Mouse (Mus musculus): ENCODE measurements around the gene Rnf224. TPM values are rescaled to one million over a fixed set of nuclear protein-coding genes. Genes with fewer than 3 reads are reported as not detected.

The Rnf224 gene
- total and polyA plus RNA-seq, 3 experiments, result not detected

- H3K4me3 ChIP-seq (replicated peaks in 1 of 3; ENCODE audit: low read depth in 2 of 3, low read length in 2 of 3, poor library complexity in 1 of 3), result no peak overlapping the region
- H3K27me3 ChIP-seq (replicated peaks), result peaks cover 61% of the 10 kb centered on the region
- H3K4me1 ChIP-seq (ENCODE audit: control insufficient read depth in 1 of 2, insufficient read depth in 2 of 2), result peaks cover 19 to 43% of the 10 kb centered on the region in 2 experiments
- no peaks in the 10 kb centered on the region for H3K36me3 ChIP-seq (replicated peaks in 1 of 2; ENCODE audit: control insufficient read depth in 1 of 2, insufficient read depth in 1 of 2, low read length in 1 of 2)
- dilution Hi-C loops (cut with MboI; ENCODE audit: extremely low pct_ligation_motif_present, extremely low pct_unique_long_range_greater_than_20kb, low sequenced_read_pairs), result no loop called here
- in situ Hi-C loops (cut with MboI; ENCODE audit: low pct_ligation_motif_present, low pct_unique_long_range_greater_than_20kb, low sequenced_read_pairs), result no loop called here
- no peak overlapping the region for H3K9ac ChIP-seq (ENCODE audit: insufficient read depth, low read depth)
- H3K9me3 ChIP-seq (replicated peaks; ENCODE audit: low read length), result peaks cover 11% of the 10 kb centered on the region
- no peak for TF ChIP-seq ELF1 (IDR thresholded peaks at IDR 0.05; ENCODE audit: low read depth, low read length)
- no peak for TF ChIP-seq SMC3 (IDR thresholded peaks at IDR 0.05; ENCODE audit: low read depth, low read length)
- no peak for TF ChIP-seq NELFE (IDR thresholded peaks at IDR 0.05; ENCODE audit: low read depth, low read length)
- TF ChIP-seq MAFK (IDR thresholded peaks at IDR 0.05; ENCODE audit: insufficient replicate concordance, low read length), result no peak
- TF ChIP-seq IRF4 (IDR thresholded peaks at IDR 0.05; ENCODE audit: low read depth, low read length), result no peak
- no peak for TF ChIP-seq ETS1 (conservative IDR thresholded peaks at IDR 0.05; ENCODE audit: low read depth, low read length)
- no peak for TF ChIP-seq E2F4 (IDR thresholded peaks at IDR 0.05; ENCODE audit: insufficient replicate concordance, low read depth, low read length)
- no peak for TF ChIP-seq PAX5 (IDR thresholded peaks at IDR 0.05; ENCODE audit: low read length)
- no peak for TF ChIP-seq NRF1 (IDR thresholded peaks at IDR 0.05; ENCODE audit: low read depth, low read length)
- H3K4me2 ChIP-seq (ENCODE audit: insufficient read depth, low read depth, poor library complexity, severe bottlenecking), result no peak overlapping the region
- no peak overlapping the region for H3K27ac ChIP-seq (ENCODE audit: insufficient read depth, low read depth)
- H3K79me2 ChIP-seq (replicated peaks; ENCODE audit: control insufficient read depth, extremely low read depth, insufficient read depth, poor library complexity, severe bottlenecking), result no peaks in the 10 kb centered on the region
- no peak for DNase-seq (ENCODE audit: extremely low read depth)
These were observed 52.1 kb downstream of the Rnf224 start for GRCm38 (mm10) chr2:25184496-25184895.

Other genes starting within 250 kb of the Rnf224 start
Only the 20 nearest of the 31 such genes appear.
- 3.1 TPM in 2 replicates for gene Nrarp, start 56.0 kb downstream of the Rnf224 start, total RNA-seq (2012; rRNA removed)
- gene Nrarp, start 56.0 kb downstream of the Rnf224 start, total RNA-seq (2014; rRNA removed), result 0.24 and 0.35 TPM in 2 replicates
- 0.14 and 0.20 TPM in 2 replicates for gene Nrarp, start 56.0 kb downstream of the Rnf224 start, polyA plus RNA-seq (2012; ENCODE audit: insufficient read length, low read depth)
- gene Tor4a, start 39.9 kb downstream of the Rnf224 start, total RNA-seq (2012; rRNA removed), result 17.5 and 20.4 TPM in 2 replicates
- gene Tor4a, start 39.9 kb downstream of the Rnf224 start, total RNA-seq (2014; rRNA removed), result 12.6 and 13.1 TPM in 2 replicates
- 15.3 TPM in 2 replicates for gene Tor4a, start 39.9 kb downstream of the Rnf224 start, polyA plus RNA-seq (2012; ENCODE audit: insufficient read length, low read depth)
- gene Nelfb, start 25.3 kb downstream of the Rnf224 start, total RNA-seq (2012; rRNA removed), result 57.0 and 58.7 TPM in 2 replicates
- 42.0 and 53.6 TPM in 2 replicates for gene Nelfb, start 25.3 kb downstream of the Rnf224 start, total RNA-seq (2014; rRNA removed)
- 52.5 and 58.0 TPM in 2 replicates for gene Nelfb, start 25.3 kb downstream of the Rnf224 start, polyA plus RNA-seq (2012; ENCODE audit: insufficient read length, low read depth)
- not detected in 2 replicates for gene Stpg3, start 22.1 kb downstream of the Rnf224 start, total RNA-seq (2012; rRNA removed)
- not detected in 2 replicates for gene Stpg3, start 22.1 kb downstream of the Rnf224 start, total RNA-seq (2014; rRNA removed)
- not detected in 2 replicates for gene Stpg3, start 22.1 kb downstream of the Rnf224 start, polyA plus RNA-seq (2012; ENCODE audit: insufficient read length, low read depth)
- gene Fam166a, start 18.0 kb downstream of the Rnf224 start, total RNA-seq (2012; rRNA removed), result 0.38 and 0.42 TPM in 2 replicates
- gene Fam166a, start 18.0 kb downstream of the Rnf224 start, total RNA-seq (2014; rRNA removed), result not detected in 2 replicates
- gene Fam166a, start 18.0 kb downstream of the Rnf224 start, polyA plus RNA-seq (2012; ENCODE audit: insufficient read length, low read depth), result 23.4 and 35.0 TPM in 2 replicates
- gene Tubb4b, start 12.1 kb downstream of the Rnf224 start, total RNA-seq (2012; rRNA removed), result 356 and 564 TPM in 2 replicates
- 592 and 605 TPM in 2 replicates for gene Tubb4b, start 12.1 kb downstream of the Rnf224 start, total RNA-seq (2014; rRNA removed)
- 490 and 520 TPM in 2 replicates for gene Tubb4b, start 12.1 kb downstream of the Rnf224 start, polyA plus RNA-seq (2012; ENCODE audit: insufficient read length, low read depth)
- gene Slc34a3, start 2.4 kb downstream of the Rnf224 start, total RNA-seq (2012; rRNA removed), result not detected in 2 replicates
- not detected in 2 replicates for gene Slc34a3, start 2.4 kb downstream of the Rnf224 start, total RNA-seq (2014; rRNA removed)
- gene Slc34a3, start 2.4 kb downstream of the Rnf224 start, polyA plus RNA-seq (2012; ENCODE audit: insufficient read length, low read depth), result not detected in 2 replicates
- 0.92 and 1.7 TPM in 2 replicates for gene Rnf208, start 5.5 kb upstream of the Rnf224 start, total RNA-seq (2012; rRNA removed)
- 0.24 and 0.34 TPM in 2 replicates for gene Rnf208, start 5.5 kb upstream of the Rnf224 start, total RNA-seq (2014; rRNA removed)
- gene Rnf208, start 5.5 kb upstream of the Rnf224 start, polyA plus RNA-seq (2012; ENCODE audit: insufficient read length, low read depth), result 0.78 and 1.4 TPM in 2 replicates
- gene Cysrt1, start 5.7 kb upstream of the Rnf224 start, total RNA-seq (2012; rRNA removed), result not detected in 2 replicates
- gene Cysrt1, start 5.7 kb upstream of the Rnf224 start, total RNA-seq (2014; rRNA removed), result not detected in 2 replicates
- not detected in 2 replicates for gene Cysrt1, start 5.7 kb upstream of the Rnf224 start, polyA plus RNA-seq (2012; ENCODE audit: insufficient read length, low read depth)
- 8.9 and 9.5 TPM in 2 replicates for gene AL732309.1, start 10.1 kb upstream of the Rnf224 start, total RNA-seq (2012; rRNA removed)
- gene AL732309.1, start 10.1 kb upstream of the Rnf224 start, total RNA-seq (2014; rRNA removed), result 6.7 and 9.6 TPM in 2 replicates
- gene AL732309.1, start 10.1 kb upstream of the Rnf224 start, polyA plus RNA-seq (2012; ENCODE audit: insufficient read length, low read depth), result 3.5 and 4.5 TPM in 2 replicates
- gene Tmem203, start 18.7 kb upstream of the Rnf224 start, total RNA-seq (2012; rRNA removed), result 22.7 and 28.3 TPM in 2 replicates
- gene Tmem203, start 18.7 kb upstream of the Rnf224 start, total RNA-seq (2014; rRNA removed), result 18.4 and 21.2 TPM in 2 replicates
- gene Tmem203, start 18.7 kb upstream of the Rnf224 start, polyA plus RNA-seq (2012; ENCODE audit: insufficient read length, low read depth), result 14.5 and 21.5 TPM in 2 replicates
- gene Tprn, start 25.8 kb upstream of the Rnf224 start, total RNA-seq (2012; rRNA removed), result 13.1 and 14.3 TPM in 2 replicates
- 7.0 and 8.2 TPM in 2 replicates for gene Tprn, start 25.8 kb upstream of the Rnf224 start, total RNA-seq (2014; rRNA removed)
- gene Tprn, start 25.8 kb upstream of the Rnf224 start, polyA plus RNA-seq (2012; ENCODE audit: insufficient read length, low read depth), result 17.0 and 19.3 TPM in 2 replicates
- 80.6 and 98.5 TPM in 2 replicates for gene Ssna1, start 35.7 kb upstream of the Rnf224 start, total RNA-seq (2012; rRNA removed)
- gene Ssna1, start 35.7 kb upstream of the Rnf224 start, total RNA-seq (2014; rRNA removed), result 72.9 and 82.0 TPM in 2 replicates
- gene Ssna1, start 35.7 kb upstream of the Rnf224 start, polyA plus RNA-seq (2012; ENCODE audit: insufficient read length, low read depth), result 51.4 and 74.9 TPM in 2 replicates
- gene Anapc2, start 35.7 kb upstream of the Rnf224 start, total RNA-seq (2012; rRNA removed), result 13.6 and 14.5 TPM in 2 replicates
- gene Anapc2, start 35.7 kb upstream of the Rnf224 start, total RNA-seq (2014; rRNA removed), result 9.6 and 13.0 TPM in 2 replicates
- gene Anapc2, start 35.7 kb upstream of the Rnf224 start, polyA plus RNA-seq (2012; ENCODE audit: insufficient read length, low read depth), result 48.7 and 55.2 TPM in 2 replicates
- not detected in 2 replicates for gene Tmem210, start 51.4 kb upstream of the Rnf224 start, total RNA-seq (2012; rRNA removed)
- not detected in 2 replicates for gene Tmem210, start 51.4 kb upstream of the Rnf224 start, total RNA-seq (2014; rRNA removed)
- gene Tmem210, start 51.4 kb upstream of the Rnf224 start, polyA plus RNA-seq (2012; ENCODE audit: insufficient read length, low read depth), result not detected in 2 replicates
- gene Lrrc26, start 53.1 kb upstream of the Rnf224 start, total RNA-seq (2012; rRNA removed), result not detected in 2 replicates
- gene Lrrc26, start 53.1 kb upstream of the Rnf224 start, total RNA-seq (2014; rRNA removed), result not detected in 2 replicates
- gene Lrrc26, start 53.1 kb upstream of the Rnf224 start, polyA plus RNA-seq (2012; ENCODE audit: insufficient read length, low read depth), result not detected in 2 replicates
- 0.04 and 0.17 TPM in 2 replicates for gene Grin1, start 82.4 kb upstream of the Rnf224 start, total RNA-seq (2012; rRNA removed)
- 0.08 and 0.36 TPM in 2 replicates for gene Grin1, start 82.4 kb upstream of the Rnf224 start, total RNA-seq (2014; rRNA removed)
- 0.06 TPM in 1 of 2 replicates, not detected in the other for gene Grin1, start 82.4 kb upstream of the Rnf224 start, polyA plus RNA-seq (2012; ENCODE audit: insufficient read length, low read depth)
- 45.7 and 58.1 TPM in 2 replicates for gene Man1b1, start 95.6 kb upstream of the Rnf224 start, total RNA-seq (2012; rRNA removed)
- 39.3 and 41.8 TPM in 2 replicates for gene Man1b1, start 95.6 kb upstream of the Rnf224 start, total RNA-seq (2014; rRNA removed)
- 68.8 and 69.3 TPM in 2 replicates for gene Man1b1, start 95.6 kb upstream of the Rnf224 start, polyA plus RNA-seq (2012; ENCODE audit: insufficient read length, low read depth)
- gene Dpp7, start 119.6 kb upstream of the Rnf224 start, total RNA-seq (2012; rRNA removed), result 21.0 and 36.0 TPM in 2 replicates
- gene Dpp7, start 119.6 kb upstream of the Rnf224 start, total RNA-seq (2014; rRNA removed), result 16.2 and 19.4 TPM in 2 replicates
- gene Dpp7, start 119.6 kb upstream of the Rnf224 start, polyA plus RNA-seq (2012; ENCODE audit: insufficient read length, low read depth), result 20.9 and 22.7 TPM in 2 replicates
- gene Uap1l1, start 128.9 kb upstream of the Rnf224 start, total RNA-seq (2012; rRNA removed), result 14.5 and 16.2 TPM in 2 replicates
- gene Uap1l1, start 128.9 kb upstream of the Rnf224 start, total RNA-seq (2014; rRNA removed), result 3.3 and 4.3 TPM in 2 replicates
- gene Uap1l1, start 128.9 kb upstream of the Rnf224 start, polyA plus RNA-seq (2012; ENCODE audit: insufficient read length, low read depth), result 27.6 and 30.8 TPM in 2 replicates

All from CH12.LX (cell line).